8 mouse cellular contexts compared by ENCODE assay signal in genomic region chr17:67351423-67351822, GRCm38 (mm10). TPM values are rescaled to one million over a fixed set of nuclear protein-coding genes. Genes with fewer than 3 reads are reported as not detected.
DNase-seq lines count a peak whose midpoint lies in the region; ATAC-seq lines count a peak whose summit lies in the region.

No protein-coding gene starts in this region.

- no peak for ATAC-seq in midbrain, embryonic 11.5 days (ENCODE audit: low FRiP score)
- peak; percentile 51 for ATAC-seq in lung, embryonic 16.5 days (ENCODE audit: low read depth)

- H3K9ac ChIP-seq in midbrain, embryonic 11.5 days (ENCODE audit: low read length): no peak overlapping the region
- peak overlapping the region; percentile 52 for H3K9ac ChIP-seq in lung, embryonic 16.5 days (ENCODE audit: low read length)

- no peaks in the 10 kb centered on the region for H3K9me3 ChIP-seq in midbrain, embryonic 11.5 days (ENCODE audit: control insufficient read depth, low read length)
- H3K9me3 ChIP-seq in midbrain, embryonic 10.5 days (replicated peaks): no peaks in the 10 kb centered on the region; the same call in 1 of the 2 replicates
- 0 out of 2 replicates have a peak, but pooled peaks cover 2% of the 10 kb centered on the region for H3K9me3 ChIP-seq in lung, embryonic 16.5 days (ENCODE audit: control insufficient read depth, low read length)

- H3K36me3 ChIP-seq in midbrain, embryonic 11.5 days (ENCODE audit: control insufficient read depth, insufficient read depth, low read length): no peaks in the 10 kb centered on the region
- H3K36me3 ChIP-seq in midbrain, embryonic 10.5 days: no peaks in the 10 kb centered on the region
- no peaks in the 10 kb centered on the region for H3K36me3 ChIP-seq in lung, embryonic 16.5 days (ENCODE audit: control insufficient read depth, insufficient read depth, low read length)

- WGBS in midbrain, embryonic 11.5 days: 67% methylated on average over 5 of the region's 5 CpGs
- 63% methylated on average over 5 of the region's 5 CpGs for WGBS in midbrain, embryonic 10.5 days
- 11% methylated on average over 5 of the region's 5 CpGs for WGBS in lung, embryonic 16.5 days

- intact Hi-C loops in left cerebral cortex, postnatal 14 days (cut with DNase I): loop anchor here (5.0 kb wide), 1 partner anchor 774 kb away; no protein-coding TSS in a partner anchor

- peaks cover 5% of the 10 kb centered on the region for H3K27me3 ChIP-seq in midbrain, embryonic 11.5 days (ENCODE audit: control insufficient read depth, insufficient read depth, low read length)
- peaks cover 43% of the 10 kb centered on the region for H3K27me3 ChIP-seq in midbrain, embryonic 10.5 days (ENCODE audit: low read depth, poor library complexity, severe bottlenecking)
- H3K27me3 ChIP-seq in lung, embryonic 16.5 days (ENCODE audit: control insufficient read depth, insufficient read depth, low read depth, low read length): peaks cover 2% of the 10 kb centered on the region; the same call in 1 of the 2 replicates

- H3K4me3 ChIP-seq in midbrain, embryonic 11.5 days (ENCODE audit: low read depth, low read length): no peak overlapping the region
- H3K4me3 ChIP-seq in midbrain, embryonic 10.5 days: no peak overlapping the region
- peak overlapping the region; percentile 72 for H3K4me3 ChIP-seq in lung, embryonic 16.5 days (ENCODE audit: low read length)

- no peak overlapping the region for H3K4me2 ChIP-seq in midbrain, embryonic 11.5 days
- H3K4me2 ChIP-seq in lung, embryonic 16.5 days (ENCODE audit: low read depth, low read length): peak overlapping the region; percentile 84

- H3K4me1 ChIP-seq in midbrain, embryonic 11.5 days (ENCODE audit: control insufficient read depth, insufficient read depth, low read length): peaks cover 5% of the 10 kb centered on the region
- peaks cover 32% of the 10 kb centered on the region for H3K4me1 ChIP-seq in midbrain, embryonic 10.5 days
- H3K4me1 ChIP-seq in lung, embryonic 16.5 days (replicated peaks; ENCODE audit: control insufficient read depth, insufficient read depth, low read length): peaks cover 23% of the 10 kb centered on the region

- no peak overlapping the region for H3K27ac ChIP-seq in midbrain, embryonic 11.5 days (ENCODE audit: low read depth, low read length)
- H3K27ac ChIP-seq in midbrain, embryonic 10.5 days (replicated peaks): no peak overlapping the region
- H3K27ac ChIP-seq in lung, embryonic 16.5 days (ENCODE audit: low read length): peak overlapping the region; percentile 67

- DNase-seq in adrenal gland, postnatal 14 days: peak; percentile 29
- DNase-seq in adrenal gland, adult 8-10 months: no peak
- peak; percentile 79 for DNase-seq in midbrain, embryonic 11.5 days (ENCODE audit: low spot score, missing footprints)
- no peak for DNase-seq in midbrain, embryonic 10.5 days (ENCODE audit: low spot score)
- DNase-seq in layer of hippocampus, postnatal 25 days (ENCODE audit: extremely low spot score in 1 of 2, low spot score in 1 of 2): no peak
- no peak for DNase-seq in layer of hippocampus, postnatal 14 days (ENCODE audit: low spot score in 2 of 2)
- no peak for DNase-seq in left cerebral cortex, postnatal 14 days (ENCODE audit: low spot score in 2 of 2)

RNA-seq across cellular contexts. Expression of gene Ptprm, which starts 2.8 kb away (rescaled TPM):
- 43.8 and 46.5 TPM in 2 replicates for total RNA-seq in adrenal gland, postnatal 14 days (2021)
- 10 to 100 TPM; 24.4 to 35.1 (median 28.6) TPM for total RNA-seq in adrenal gland, adult 8-10 months (2022)
- 8.9 and 9.0 TPM in 2 replicates for polyA plus RNA-seq in midbrain, embryonic 11.5 days (2014; fragmentation: Nextera tagmentation; extraction: Ambion mirVana)
- polyA plus RNA-seq in midbrain, embryonic 10.5 days (2016; fragmentation: Nextera tagmentation; extraction: Ambion mirVana): 6.4 and 7.5 TPM in 2 replicates
- 45.7 and 47.0 TPM in 2 replicates for polyA plus RNA-seq in lung, embryonic 16.5 days (2015; fragmentation: Nextera tagmentation; extraction: Ambion mirVana)
- 10 to 100 TPM; 20.0 to 24.5 TPM for total RNA-seq in layer of hippocampus, postnatal 25 days (2021)
- total RNA-seq in layer of hippocampus, postnatal 14 days (2021): 10 to 100 TPM; 27.7 TPM
- total RNA-seq in left cerebral cortex, postnatal 14 days (2021): 10 to 100 TPM; 36.2 to 41.9 TPM

Comparison
In these comparisons a context has a peak if more than half of its experiments do, and no peak if none do; other contexts are left out.
1. DNase-seq: peak in adrenal gland, postnatal 14 days (single experiment) and midbrain, embryonic 11.5 days (single experiment); none in adrenal gland, adult 8-10 months (single experiment), midbrain, embryonic 10.5 days (single experiment), layer of hippocampus, postnatal 25 days (0 of 2), layer of hippocampus, postnatal 14 days (0 of 2) and left cerebral cortex, postnatal 14 days (0 of 2).